Mouse (Mus musculus): ENCODE results near the gene Plekhm3. TPM values are rescaled to one million over a fixed set of nuclear protein-coding genes. Genes with fewer than 3 reads are reported as not detected.

The Plekhm3 gene
- total RNA-seq, 2 experiments from 2014 or later: 14.9 to 16.6 TPM

DNA sequence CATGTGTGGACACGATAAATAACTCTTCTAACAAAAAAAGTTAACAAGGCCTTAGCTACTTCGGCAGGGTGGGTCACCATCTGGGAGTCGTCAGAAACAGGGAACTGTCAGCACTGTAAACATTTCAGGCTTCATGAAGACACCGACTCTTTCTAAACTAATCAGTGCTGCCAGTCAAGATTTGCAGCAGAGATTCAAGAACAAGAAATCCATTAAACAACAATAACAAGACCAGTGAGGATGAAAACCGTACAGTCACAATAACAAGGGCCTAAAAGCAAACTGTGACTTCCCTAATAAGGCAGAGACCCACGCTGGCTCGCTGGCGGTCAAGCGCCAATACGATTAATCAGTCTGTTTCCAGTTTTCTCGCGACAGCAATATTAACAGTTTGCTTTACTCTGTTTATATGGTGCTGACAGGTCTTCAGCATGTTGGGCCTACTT lies 77.8 kb downstream of the Plekhm3 start:
- no peak for DNase-seq (ENCODE audit: low spot score in 2 of 2)

- no peak for DNase-seq (ENCODE audit: low spot score in 2 of 2)
These were observed 80.3 kb downstream of the Plekhm3 start for GRCm38 (mm10) chr1:64876276-64876675.

- DNase-seq (ENCODE audit: low spot score in 2 of 2): no peak
These were observed 80.9 kb downstream of the Plekhm3 start for GRCm38 (mm10) chr1:64875712-64876111.

GRCm38 (mm10) chr1:64875156-64875555 lies 81.5 kb downstream of the Plekhm3 start:
- DNase-seq (ENCODE audit: low spot score in 2 of 2): no peak

- no peak for DNase-seq (ENCODE audit: low spot score in 2 of 2)
These were observed 84.7 kb downstream of the Plekhm3 start for GRCm38 (mm10) chr1:64871956-64872355.

DNA sequence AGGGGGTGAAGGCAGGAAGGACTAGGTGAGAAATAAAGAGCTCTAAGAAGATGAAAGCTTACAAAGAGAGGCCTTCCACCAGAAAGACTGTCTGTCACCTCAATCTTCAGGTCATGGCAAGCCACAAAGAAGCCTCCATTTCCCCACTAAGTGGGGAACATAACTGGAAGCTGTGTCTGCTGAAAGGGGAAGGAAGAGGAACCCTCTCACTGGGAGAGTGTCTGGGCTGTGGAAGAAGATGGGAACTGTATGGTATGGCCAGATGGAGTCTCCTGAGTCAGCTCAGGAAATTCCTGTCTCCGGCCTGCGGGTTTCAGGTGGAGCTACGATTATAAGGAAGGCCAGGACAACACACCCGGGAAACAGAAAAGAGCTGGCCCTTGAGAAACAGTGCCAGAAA lies 88.9 kb downstream of the Plekhm3 start:
- DNase-seq (ENCODE audit: low spot score in 2 of 2): no peak

DNA sequence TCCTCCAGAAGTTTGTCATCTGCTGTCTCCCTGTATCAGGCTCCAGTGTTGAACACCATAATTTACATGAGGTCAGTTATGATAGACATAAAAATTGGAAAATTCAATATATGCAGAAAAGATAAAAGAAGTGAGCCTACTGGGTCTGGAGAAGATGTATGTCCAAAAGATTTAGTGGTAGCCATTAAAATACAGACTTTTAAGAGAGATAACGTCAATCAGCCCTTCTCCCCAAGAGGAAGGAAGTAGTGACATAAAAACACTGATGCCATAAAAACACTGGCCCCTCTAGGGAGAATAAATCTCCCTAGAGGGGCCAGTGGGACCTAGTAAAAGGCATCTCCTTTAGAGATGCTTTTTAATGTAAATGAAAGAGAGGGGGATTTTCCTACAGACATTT lies 90.5 kb downstream of the Plekhm3 start:
- DNase-seq (ENCODE audit: low spot score in 2 of 2): no peak

- no peak for DNase-seq (ENCODE audit: low spot score in 2 of 2)
These were observed 96.2 kb downstream of the Plekhm3 start for GRCm38 (mm10) chr1:64860235-64860920.

DNA sequence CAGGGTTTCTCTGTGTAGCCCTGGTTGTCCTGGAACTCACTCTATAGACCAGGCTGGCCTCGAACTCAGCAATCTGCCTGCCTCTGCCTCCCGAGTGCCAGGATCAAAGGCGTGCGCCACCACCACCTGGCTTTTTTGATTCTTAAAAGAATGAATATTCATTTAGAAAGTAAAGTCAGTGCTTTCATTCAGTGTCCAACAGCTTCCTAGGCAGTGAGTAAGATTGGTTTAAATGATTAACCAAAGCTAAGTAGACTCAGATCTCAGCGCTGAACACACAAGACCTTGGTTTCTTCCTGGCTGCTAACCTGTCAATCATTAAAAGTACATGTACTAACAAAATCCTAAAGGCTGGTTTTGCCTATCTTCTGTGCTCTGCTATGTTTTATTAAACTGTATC lies 96.8 kb downstream of the Plekhm3 start:
- DNase-seq (ENCODE audit: low spot score in 2 of 2): no peak

DNA sequence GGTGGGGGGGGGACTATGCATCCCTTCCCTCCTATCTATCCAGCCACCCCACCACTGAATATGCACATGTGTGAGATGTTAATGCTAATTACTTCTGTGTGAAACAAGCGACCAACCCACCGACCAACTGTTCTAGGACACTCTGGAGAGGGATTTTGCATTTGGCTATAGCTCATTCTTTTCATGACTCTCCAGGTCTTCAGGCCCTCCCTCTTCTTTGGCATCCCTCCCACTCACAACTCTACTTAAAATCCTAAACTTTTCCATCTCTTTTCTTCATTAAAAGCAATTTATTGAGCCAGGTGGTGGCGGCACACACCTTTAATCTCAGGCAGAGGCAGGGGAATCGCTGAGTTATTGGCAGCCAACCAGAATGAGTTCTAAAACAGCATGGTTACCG lies 101.8 kb downstream of the Plekhm3 start:
- DNase-seq (ENCODE audit: low spot score in 2 of 2): no peak

GRCm38 (mm10) chr1:64853738-64854730 lies 102.6 kb downstream of the Plekhm3 start:
- peak in 1 of 2 experiments; percentile 58 for DNase-seq (ENCODE audit: low spot score in 2 of 2)

GRCm38 (mm10) chr1:64853244-64853643 lies 103.4 kb downstream of the Plekhm3 start:
- DNase-seq (ENCODE audit: low spot score in 2 of 2): no peak

DNA sequence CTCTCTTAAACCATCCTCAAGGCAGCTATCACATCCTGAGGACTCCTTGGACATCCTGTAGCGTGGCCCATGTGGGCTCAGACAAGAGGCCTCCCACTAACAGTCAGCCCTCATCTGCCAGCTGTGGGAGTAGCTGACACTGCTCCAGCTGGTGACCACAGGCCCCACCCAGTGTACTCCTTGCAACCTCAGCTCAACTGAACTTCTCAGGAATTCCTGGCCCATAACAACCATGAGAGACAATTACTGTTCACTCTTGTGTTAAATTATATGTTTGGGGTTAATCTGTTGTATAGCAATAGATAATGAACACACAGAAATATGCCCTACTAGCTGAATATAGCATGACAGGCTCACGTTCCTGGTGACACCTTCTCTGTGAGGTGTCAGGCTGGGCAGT lies 104.4 kb downstream of the Plekhm3 start:
- DNase-seq (ENCODE audit: low spot score in 2 of 2): no peak

DNA sequence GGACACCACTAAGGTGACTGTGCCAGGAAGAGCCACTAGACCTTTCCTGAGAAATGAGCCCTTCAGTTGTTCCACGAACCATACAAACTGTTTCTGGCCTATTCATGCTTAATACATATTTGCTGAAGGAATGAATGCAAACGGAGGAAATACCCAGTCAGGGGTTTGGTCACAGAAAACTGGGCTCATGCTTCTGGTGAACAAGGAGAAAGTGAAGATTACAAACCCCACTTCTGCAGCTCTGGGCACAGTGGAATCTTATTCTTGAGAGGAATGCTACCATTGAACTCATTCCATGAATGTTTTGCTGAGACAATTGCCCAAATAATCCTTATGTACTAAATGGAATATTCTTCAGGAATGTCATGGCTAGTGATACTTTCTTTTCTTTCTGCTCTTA lies 106.3 kb downstream of the Plekhm3 start:
- DNase-seq (ENCODE audit: low spot score in 2 of 2): no peak

DNA sequence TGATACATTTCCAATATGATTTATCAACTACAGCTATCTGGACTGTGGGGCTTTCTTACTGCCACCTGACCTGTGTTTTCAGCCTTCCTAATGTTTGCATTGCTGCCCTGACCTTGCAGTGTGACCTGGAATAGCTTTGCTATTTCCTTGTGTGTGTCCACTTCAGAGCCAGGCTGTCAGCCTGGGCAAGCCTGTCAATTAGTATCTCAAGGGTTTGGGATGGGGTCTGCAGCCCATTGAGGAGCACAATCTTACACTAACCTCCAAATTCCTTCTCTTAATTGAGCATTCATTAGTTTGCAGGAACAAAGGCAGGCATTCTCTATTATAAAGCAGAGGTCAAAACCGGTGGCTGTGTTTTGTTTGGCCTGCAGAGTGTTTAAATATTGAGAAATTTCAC lies 107.6 kb downstream of the Plekhm3 start:
- DNase-seq (ENCODE audit: low spot score in 2 of 2): no peak

- DNase-seq (ENCODE audit: low spot score in 2 of 2): no peak
These were observed 108.5 kb downstream of the Plekhm3 start for GRCm38 (mm10) chr1:64848081-64848480.

DNA sequence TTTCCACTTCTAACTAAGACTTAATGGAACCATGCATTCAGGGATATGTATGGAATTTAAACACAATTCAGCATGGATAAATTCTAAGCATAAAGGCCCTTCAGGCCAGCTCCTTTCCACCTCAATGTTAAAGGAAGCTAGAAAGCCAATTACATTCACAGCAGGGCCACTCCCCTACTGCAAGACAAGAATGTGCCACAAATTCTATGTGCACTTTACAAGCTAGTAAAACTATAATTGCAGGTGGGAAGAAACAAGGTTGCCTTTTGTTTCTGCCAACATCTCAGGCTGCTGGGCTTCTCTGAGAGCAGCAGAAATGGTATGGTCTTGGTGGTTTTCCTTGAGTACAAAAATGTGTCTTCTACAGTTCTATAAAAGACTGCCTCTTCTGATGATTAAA lies 109.1 kb downstream of the Plekhm3 start:
- DNase-seq (ENCODE audit: low spot score in 2 of 2): no peak

GRCm38 (mm10) chr1:64844978-64845377 lies 111.6 kb downstream of the Plekhm3 start:
- no peak for DNase-seq (ENCODE audit: low spot score in 2 of 2)

GRCm38 (mm10) chr1:64843900-64844616 lies 112.6 kb downstream of the Plekhm3 start:
- no peak for DNase-seq (ENCODE audit: low spot score in 2 of 2)

GRCm38 (mm10) chr1:64840930-64841329 lies 115.7 kb downstream of the Plekhm3 start:
- no peak for DNase-seq (ENCODE audit: low spot score in 2 of 2)

GRCm38 (mm10) chr1:64836584-64836983 lies 120.0 kb downstream of the Plekhm3 start:
- DNase-seq (ENCODE audit: low spot score in 2 of 2): no peak
